Mouse (Mus musculus): ENCODE measurements around the gene Cramp1l. TPM values are rescaled to one million over a fixed set of nuclear protein-coding genes. Genes with fewer than 3 reads are reported as not detected.

The Cramp1l gene
- 22.0 and 23.1 TPM in 2 replicates for polyA plus RNA-seq (2012; rRNA removed)

DNA sequence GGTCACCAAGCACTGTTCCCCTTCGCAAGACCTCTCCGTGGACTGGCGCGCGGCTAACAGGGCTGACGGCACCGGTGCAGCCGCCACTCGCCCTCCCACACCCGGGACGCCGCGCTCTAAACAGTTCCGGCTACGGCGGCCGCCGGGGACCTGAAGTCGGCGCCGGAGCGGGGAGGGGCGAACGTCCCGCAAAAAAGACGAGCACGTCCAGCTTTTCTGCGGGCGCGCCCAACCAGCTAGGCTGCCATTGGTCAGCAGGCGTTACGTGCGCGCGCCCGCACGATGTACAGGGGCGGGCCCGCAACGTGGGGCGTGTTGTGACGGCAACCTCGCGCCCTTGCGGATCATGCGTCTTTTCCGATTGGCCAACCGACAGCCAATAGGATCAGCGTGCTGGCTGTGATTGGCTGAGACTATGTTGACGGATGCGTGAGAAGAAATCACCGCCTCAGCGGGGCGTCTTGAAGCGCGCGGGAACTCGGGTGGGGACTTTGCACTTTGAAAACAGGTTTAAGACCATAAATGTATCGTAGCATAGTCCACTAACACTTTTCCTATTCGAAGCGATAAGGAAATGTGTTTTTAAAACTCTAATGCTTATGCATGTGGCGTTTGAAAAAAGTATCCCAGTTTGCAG, at the start of gene Cramp1l, which contains the start of gene Ift140:
Gene Cramp1l, minus strand, starts transcription at position 134 of the 637 bp plus-strand sequence.
Gene Ift140, plus strand, starts transcription at position 431 of the 637 bp plus-strand sequence.
- H3K4me3 ChIP-seq (ENCODE audit: insufficient read depth, low read length) = peak within 1 kb of the TSS; percentile 95
- no peaks in the 10 kb centered on the region for H3K4me1 ChIP-seq (ENCODE audit: control insufficient read depth, insufficient read depth, low read length)
- peak within 1 kb of the TSS; percentile 17 for H3K27ac ChIP-seq (ENCODE audit: insufficient read depth, low read length)
- TF ChIP-seq POLR2A (IDR thresholded peaks at IDR 0.05; ENCODE audit: extremely low read depth, insufficient read depth, low read length) (peak; percentile 43; the same call in 1 of the 2 replicates), CTCF (IDR thresholded peaks at IDR 0.05; ENCODE audit: extremely low read depth, insufficient read depth, low read length) (no peak)

DNA sequence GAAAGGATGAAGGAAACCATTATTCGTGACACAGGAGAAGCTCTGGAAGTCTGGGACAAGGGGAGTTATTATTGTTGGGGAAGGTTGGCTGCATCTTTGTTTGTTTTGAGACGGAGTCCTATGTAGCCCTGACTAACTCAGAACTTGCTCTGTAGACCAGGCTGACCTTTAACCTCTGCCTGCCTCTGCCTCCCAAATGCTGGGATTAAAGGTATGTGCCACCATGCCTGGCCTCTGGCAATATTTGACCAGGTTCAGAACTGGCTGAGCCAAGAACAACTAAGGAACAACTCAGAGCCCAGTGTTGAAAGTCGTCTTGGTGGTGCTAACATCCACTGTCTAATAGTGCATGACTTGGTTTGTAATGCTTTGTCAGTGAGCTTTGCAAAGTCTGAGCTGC, 49.6 kb upstream of the Cramp1l start:
- Histone ChIP-seq H3K27ac (ENCODE audit: insufficient read depth, low read length) (no peak overlapping the region), H3K4me1 (ENCODE audit: control insufficient read depth, insufficient read depth, low read length) (no peaks in the 10 kb centered on the region), H3K4me3 (ENCODE audit: insufficient read depth, low read length) (no peak overlapping the region)
- TF ChIP-seq CTCF (IDR thresholded peaks at IDR 0.05; ENCODE audit: extremely low read depth, insufficient read depth, low read length) = no peak
- TF ChIP-seq POLR2A (IDR thresholded peaks at IDR 0.05; ENCODE audit: extremely low read depth, insufficient read depth, low read length) = no peak

GRCm38 (mm10) chr17:25064351-25064750, 48.8 kb upstream of the Cramp1l start:
- 0 out of 2 replicates have a peak overlapping the region, but pooled peaks have one; percentile 46 for H3K27ac ChIP-seq (ENCODE audit: insufficient read depth, low read length)
- no peak overlapping the region for H3K4me3 ChIP-seq (ENCODE audit: insufficient read depth, low read length)
- H3K4me1 ChIP-seq (ENCODE audit: control insufficient read depth, insufficient read depth, low read length) = no peaks in the 10 kb centered on the region
- TF ChIP-seq POLR2A (IDR thresholded peaks at IDR 0.05; ENCODE audit: extremely low read depth, insufficient read depth, low read length) = no peak
- no peak for TF ChIP-seq CTCF (IDR thresholded peaks at IDR 0.05; ENCODE audit: extremely low read depth, insufficient read depth, low read length)

GRCm38 (mm10) chr17:25063872-25064271, 48.3 kb upstream of the Cramp1l start:
- no peak for TF ChIP-seq POLR2A (IDR thresholded peaks at IDR 0.05; ENCODE audit: extremely low read depth, insufficient read depth, low read length)
- no peak for TF ChIP-seq CTCF (IDR thresholded peaks at IDR 0.05; ENCODE audit: extremely low read depth, insufficient read depth, low read length)
- 0 out of 2 replicates have a peak overlapping the region, but pooled peaks have one; percentile 46 for H3K27ac ChIP-seq (ENCODE audit: insufficient read depth, low read length)

GRCm38 (mm10) chr17:25063261-25063660, 47.7 kb upstream of the Cramp1l start:
- TF ChIP-seq CTCF (IDR thresholded peaks at IDR 0.05; ENCODE audit: extremely low read depth, insufficient read depth, low read length) = no peak
- no peak for TF ChIP-seq POLR2A (IDR thresholded peaks at IDR 0.05; ENCODE audit: extremely low read depth, insufficient read depth, low read length)
- Histone ChIP-seq H3K27ac (ENCODE audit: insufficient read depth, low read length) (no peak overlapping the region), H3K4me3 (ENCODE audit: insufficient read depth, low read length) (no peak overlapping the region), H3K4me1 (ENCODE audit: control insufficient read depth, insufficient read depth, low read length) (no peaks in the 10 kb centered on the region)

More at GRCm38 (mm10) chr17:25063872-25064271, 48.3 kb upstream of the Cramp1l start:
- Histone ChIP-seq H3K4me1 (ENCODE audit: control insufficient read depth, insufficient read depth, low read length) (no peaks in the 10 kb centered on the region), H3K4me3 (ENCODE audit: insufficient read depth, low read length) (no peak overlapping the region)

- no peak overlapping the region for H3K27ac ChIP-seq (ENCODE audit: insufficient read depth, low read length)
- H3K4me1 ChIP-seq (ENCODE audit: control insufficient read depth, insufficient read depth, low read length) = no peaks in the 10 kb centered on the region
- TF ChIP-seq CTCF (IDR thresholded peaks at IDR 0.05; ENCODE audit: extremely low read depth, insufficient read depth, low read length) (no peak), POLR2A (IDR thresholded peaks at IDR 0.05; ENCODE audit: extremely low read depth, insufficient read depth, low read length) (no peak)
Observed at GRCm38 (mm10) chr17:25057041-25057440, 41.5 kb upstream of the Cramp1l start.

GRCm38 (mm10) chr17:25053274-25053673, 37.7 kb upstream of the Cramp1l start:
- TF ChIP-seq POLR2A (IDR thresholded peaks at IDR 0.05; ENCODE audit: extremely low read depth, insufficient read depth, low read length) (no peak), CTCF (IDR thresholded peaks at IDR 0.05; ENCODE audit: extremely low read depth, insufficient read depth, low read length) (no peak)
- no peaks in the 10 kb centered on the region for H3K4me1 ChIP-seq (ENCODE audit: control insufficient read depth, insufficient read depth, low read length)
- no peak overlapping the region for H3K27ac ChIP-seq (ENCODE audit: insufficient read depth, low read length)
- no peak overlapping the region for H3K4me3 ChIP-seq (ENCODE audit: insufficient read depth, low read length)

More at GRCm38 (mm10) chr17:25057041-25057440, 41.5 kb upstream of the Cramp1l start:
- H3K4me3 ChIP-seq (ENCODE audit: insufficient read depth, low read length) = no peak overlapping the region

DNA sequence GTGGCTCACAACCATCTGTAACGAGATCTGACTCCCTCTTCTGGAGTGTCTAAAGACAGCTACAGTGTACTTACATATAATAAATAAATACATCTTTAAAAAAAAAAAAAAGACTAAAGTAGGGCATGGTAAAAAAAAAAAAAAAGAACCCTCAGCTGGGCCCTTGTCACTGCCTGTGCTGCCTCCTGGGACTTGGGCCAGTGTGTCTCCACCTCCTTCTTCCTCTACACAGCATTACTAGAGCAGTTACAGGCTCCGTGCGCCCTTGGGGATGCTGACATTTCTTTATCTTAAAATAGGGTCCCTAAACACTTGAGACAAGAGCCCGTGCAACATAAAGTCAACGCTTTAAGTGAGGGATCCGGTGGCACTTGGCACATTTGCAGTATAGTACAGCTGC, 31.6 kb upstream of the Cramp1l start:
- Histone ChIP-seq H3K4me3 (ENCODE audit: insufficient read depth, low read length) (no peak overlapping the region), H3K27ac (ENCODE audit: insufficient read depth, low read length) (no peak overlapping the region), H3K4me1 (ENCODE audit: control insufficient read depth, insufficient read depth, low read length) (no peaks in the 10 kb centered on the region)
- TF ChIP-seq CTCF (IDR thresholded peaks at IDR 0.05; ENCODE audit: extremely low read depth, insufficient read depth, low read length) (no peak), POLR2A (IDR thresholded peaks at IDR 0.05; ENCODE audit: extremely low read depth, insufficient read depth, low read length) (no peak)

- Histone ChIP-seq H3K4me3 (ENCODE audit: insufficient read depth, low read length) (no peak overlapping the region), H3K27ac (ENCODE audit: insufficient read depth, low read length) (no peak overlapping the region), H3K4me1 (ENCODE audit: control insufficient read depth, insufficient read depth, low read length) (no peaks in the 10 kb centered on the region)
- TF ChIP-seq POLR2A (IDR thresholded peaks at IDR 0.05; ENCODE audit: extremely low read depth, insufficient read depth, low read length) (no peak), CTCF (IDR thresholded peaks at IDR 0.05; ENCODE audit: extremely low read depth, insufficient read depth, low read length) (no peak)
Observed at GRCm38 (mm10) chr17:25045281-25045680, 29.7 kb upstream of the Cramp1l start.

DNA sequence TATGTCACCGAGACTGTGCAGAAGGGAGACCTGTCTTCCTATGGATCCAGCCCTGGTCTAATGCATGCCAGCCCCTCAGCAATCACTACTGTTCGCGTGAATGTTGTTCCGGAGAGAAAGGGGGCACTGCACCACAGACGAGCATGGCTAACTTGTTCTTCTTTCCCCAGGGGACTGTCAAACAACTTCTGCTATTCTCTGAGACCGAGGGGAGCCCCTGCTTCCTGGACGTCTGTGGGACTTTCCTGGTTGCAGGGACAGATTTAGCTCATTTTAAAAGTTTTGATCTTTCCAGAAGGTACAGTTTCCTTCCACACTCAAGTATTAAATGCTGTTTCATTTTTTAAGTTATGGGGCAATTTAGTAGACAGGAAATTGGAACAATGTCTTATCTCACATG, 29.3 kb upstream of the Cramp1l start:
- H3K4me1 ChIP-seq (ENCODE audit: control insufficient read depth, insufficient read depth, low read length) = no peaks in the 10 kb centered on the region
- H3K4me3 ChIP-seq (ENCODE audit: insufficient read depth, low read length) = no peak overlapping the region
- no peak overlapping the region for H3K27ac ChIP-seq (ENCODE audit: insufficient read depth, low read length)
- TF ChIP-seq CTCF (IDR thresholded peaks at IDR 0.05; ENCODE audit: extremely low read depth, insufficient read depth, low read length) = no peak
- no peak for TF ChIP-seq POLR2A (IDR thresholded peaks at IDR 0.05; ENCODE audit: extremely low read depth, insufficient read depth, low read length)
